Mouse (Mus musculus) monocyte, adult 5-6 weeks (primary cell): ENCODE measurements around the gene Pdzd2. TPM values are rescaled to one million over a fixed set of nuclear protein-coding genes. Genes with fewer than 3 reads are reported as not detected.

Source experiments
- ATAC-seq: fragments of 153-309, 156-312 bp; replicated peaks from 2 replicates; pipeline ENCODE4 v1.8.0; 2017; ENCODE audit warnings: mild to moderate bottlenecking; ENCODE audit not compliant: low TSS enrichment, insufficient number of reproducible peaks, severe bottlenecking, poor library complexity, low FRiP score
- total RNA-seq: library from RNA; stranded (forward); fragments of 200-1000, 200-491, 200-594 nt; gene quantifications from 3 replicates; pipeline ENCODE4 v1.2.3, GENCODE M21; 2017

Pdzd2 gene
- total RNA-seq, 1 experiment from 2014 or later = 5.9 TPM

DNA sequence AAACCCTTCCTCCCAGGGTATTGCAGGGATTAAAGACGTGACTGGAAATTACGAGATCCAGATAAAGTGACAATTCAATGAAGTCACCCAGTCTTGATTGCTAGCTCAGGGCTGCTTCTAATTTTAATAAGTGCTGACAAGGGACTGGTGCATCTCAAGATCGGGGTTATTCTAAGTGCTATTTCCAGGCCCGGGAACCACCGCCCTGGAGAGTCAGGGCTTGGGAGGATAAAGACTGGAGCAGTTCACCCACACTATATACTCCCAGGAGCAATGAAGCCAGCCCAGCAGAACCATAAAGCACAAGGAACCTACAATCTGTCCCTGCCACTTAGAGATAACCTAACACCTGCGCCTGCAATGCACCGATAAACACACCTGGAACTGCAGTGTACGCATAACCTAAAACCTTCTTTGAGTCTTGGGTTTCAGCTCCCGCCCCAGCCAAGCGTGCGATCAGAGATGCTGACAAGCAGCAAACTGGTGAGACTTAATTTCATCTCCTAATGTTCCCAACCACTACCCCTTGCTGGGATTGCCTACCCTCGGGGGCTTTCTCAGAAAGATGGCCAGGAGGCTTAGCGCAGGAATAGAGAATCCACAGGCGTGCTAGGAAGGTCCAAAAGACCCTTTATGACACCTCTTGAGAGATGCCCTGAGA, 101.2 kb downstream of the Pdzd2 start:
- ATAC-seq = no peak

DNA sequence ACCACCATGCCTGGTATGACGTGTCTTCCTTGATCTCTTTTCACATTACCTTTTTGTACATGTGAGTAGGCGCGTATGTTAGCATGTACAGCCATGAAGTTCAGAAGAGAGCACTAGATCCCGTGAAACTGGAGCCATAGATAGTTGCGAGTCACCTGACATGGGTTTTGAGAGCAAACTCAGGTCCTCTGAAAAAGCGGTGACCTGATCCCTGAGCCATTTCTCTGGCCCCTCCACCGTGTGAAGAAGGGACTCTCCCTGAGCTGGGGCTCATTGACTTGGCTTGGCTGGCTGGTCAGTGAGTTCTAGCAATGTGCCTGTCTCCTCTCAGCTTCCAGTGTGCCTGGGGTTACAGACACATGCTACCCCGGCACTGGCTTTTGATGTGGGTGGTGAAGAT, 102.2 kb downstream of the Pdzd2 start:
- no peak for ATAC-seq

DNA sequence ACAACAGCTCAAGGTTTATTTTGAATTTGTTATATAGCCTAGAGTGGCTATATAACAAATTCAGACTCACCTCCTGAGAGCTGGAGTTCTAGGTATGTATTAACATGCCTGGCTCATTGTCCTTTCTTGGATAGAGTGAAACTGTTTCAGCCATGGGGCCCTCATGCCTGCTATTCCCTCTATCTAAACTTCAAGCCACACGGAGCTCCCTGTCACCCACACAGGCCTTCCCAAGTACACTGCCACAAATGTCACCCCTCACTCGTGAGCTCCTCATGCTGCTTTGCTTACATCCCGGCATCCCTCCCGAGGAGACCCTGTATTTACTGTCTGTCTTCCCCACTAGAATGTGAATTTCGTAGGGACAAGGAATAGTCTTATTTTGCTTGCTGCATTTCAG, 103.3 kb downstream of the Pdzd2 start:
- no peak for ATAC-seq

DNA sequence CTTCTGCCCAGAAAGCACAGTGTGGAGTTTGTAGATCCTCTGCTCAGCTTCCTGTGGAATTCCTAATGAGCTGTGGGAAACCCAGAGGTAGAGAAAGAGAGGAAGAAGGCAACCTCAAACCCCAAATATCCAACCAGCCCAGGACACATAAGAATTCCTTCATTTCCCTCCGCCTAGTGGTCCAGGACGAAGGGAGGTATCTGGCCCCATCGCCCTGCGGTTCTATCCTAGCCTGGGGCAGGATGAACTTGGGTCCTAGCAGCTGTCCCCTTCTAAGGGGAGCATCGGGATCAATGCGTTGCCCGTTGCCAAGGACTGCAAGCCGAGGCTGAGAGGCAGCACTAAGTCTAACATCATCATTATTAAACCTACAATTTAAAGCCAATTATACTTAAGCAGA, 104.8 kb downstream of the Pdzd2 start:
- ATAC-seq = no peak

DNA sequence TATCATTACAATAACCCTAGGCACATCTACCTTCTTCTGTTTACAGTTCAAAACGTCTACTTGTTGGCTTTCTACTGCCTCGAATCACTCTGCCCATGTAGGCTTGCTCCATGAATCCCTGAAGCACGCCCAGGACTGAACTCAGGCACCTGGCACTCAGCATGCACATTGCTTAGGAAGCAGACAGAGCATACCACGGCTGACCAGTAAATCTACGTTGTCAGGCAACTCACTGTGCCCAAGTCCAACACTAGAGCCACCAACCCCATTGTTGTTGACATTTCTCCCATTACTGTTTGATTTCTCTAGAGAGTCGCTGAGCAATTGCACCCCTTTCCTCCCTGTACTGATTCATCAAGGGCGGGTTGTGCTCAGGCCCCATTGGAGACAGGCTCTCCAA, 110.6 kb downstream of the Pdzd2 start:
- ATAC-seq = no peak

DNA sequence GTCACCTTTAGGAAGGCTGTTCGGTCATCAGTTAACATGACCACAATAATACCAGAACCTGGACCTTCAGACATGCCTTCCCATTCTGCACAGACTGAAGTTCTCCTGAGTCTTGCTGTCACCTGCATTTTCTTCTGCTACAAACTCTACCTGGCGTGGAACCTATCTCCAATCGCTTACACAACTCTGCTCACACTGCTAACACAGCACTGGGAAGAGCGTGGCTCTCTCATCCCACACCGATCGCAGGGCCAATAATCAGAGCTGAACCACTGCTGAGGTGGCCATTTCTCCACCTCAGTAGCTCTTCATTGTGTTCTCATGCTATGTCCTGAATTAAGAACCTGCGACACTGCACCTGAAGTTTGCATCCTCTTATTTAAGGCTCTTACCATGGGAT, 111.3 kb downstream of the Pdzd2 start:
- ATAC-seq = no peak

DNA sequence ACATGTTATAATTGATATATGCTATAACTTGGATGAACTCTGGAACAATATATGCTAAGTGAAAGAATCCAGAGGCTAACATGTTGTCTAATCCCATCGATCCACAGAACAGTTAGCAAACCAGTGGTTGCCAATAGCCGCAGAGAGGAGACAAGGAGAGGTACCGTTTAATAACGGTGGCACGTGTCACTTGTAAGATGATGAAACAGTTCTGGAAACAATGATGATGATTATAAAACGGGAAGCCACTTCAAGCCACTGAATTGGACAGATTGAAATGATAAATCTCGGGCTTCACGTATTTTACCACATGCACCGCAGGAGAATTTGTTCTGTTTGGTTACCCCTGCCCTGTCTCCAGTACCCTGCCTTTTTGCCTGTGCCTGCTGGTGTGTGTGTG, 112.8 kb downstream of the Pdzd2 start:
- no peak for ATAC-seq

DNA sequence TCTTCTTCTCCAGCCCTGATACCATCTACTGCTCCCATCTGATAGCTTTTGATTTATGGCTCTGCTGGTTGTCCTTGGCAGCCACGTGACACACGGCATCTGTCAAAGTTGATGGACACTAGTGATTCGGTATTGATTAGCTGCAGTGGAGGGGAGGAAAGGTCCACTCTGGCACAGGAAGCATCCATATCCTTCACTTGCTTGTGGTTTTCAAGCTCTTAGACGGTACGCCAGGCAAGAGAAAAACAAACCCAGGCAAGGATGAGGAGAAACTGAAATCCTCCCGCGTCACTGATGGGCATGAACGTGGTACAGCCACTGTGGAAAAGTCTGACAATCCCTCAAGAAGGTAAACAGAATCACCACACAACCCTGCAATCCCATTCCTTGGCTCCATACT, 113.6 kb downstream of the Pdzd2 start:
- ATAC-seq = no peak

DNA sequence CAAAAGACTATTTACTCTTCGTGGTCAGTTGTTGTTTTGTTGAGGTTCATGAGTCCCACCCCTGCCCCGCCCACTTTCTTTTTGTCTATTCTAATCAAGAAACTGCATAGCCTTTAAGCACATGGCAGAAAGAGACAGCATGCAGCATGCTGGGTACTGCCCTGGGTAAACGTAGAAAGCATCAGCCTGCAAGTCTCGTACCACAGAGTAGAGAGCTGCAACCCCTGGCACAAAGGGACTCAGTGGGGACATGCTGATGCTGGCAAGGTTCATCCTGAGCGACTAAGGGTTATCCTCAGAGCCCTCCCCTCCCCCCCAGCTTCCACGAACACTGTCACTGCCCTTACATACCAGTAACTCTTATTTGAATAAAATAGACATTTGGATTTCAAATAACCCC, 114.2 kb downstream of the Pdzd2 start:
- ATAC-seq = no peak

DNA sequence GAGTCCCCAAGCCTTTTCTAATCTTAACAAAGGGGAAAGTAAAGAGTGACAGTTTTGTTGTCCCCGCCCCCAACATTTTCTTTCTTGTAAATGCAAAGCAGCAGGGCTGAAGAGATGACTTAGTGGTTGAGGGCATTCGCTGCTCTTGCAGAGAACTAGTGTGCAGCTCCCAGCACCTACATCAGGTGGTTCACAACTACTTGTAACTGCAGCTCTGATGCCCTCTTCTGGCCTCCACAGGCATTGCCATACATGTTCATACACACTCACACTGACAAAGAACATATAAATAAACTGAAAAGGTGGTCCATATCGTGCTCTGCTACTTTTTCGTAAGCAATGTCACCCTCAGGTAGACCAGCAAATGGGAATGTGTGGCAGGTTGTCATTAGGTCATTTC, 116.2 kb downstream of the Pdzd2 start:
- no peak for ATAC-seq

DNA sequence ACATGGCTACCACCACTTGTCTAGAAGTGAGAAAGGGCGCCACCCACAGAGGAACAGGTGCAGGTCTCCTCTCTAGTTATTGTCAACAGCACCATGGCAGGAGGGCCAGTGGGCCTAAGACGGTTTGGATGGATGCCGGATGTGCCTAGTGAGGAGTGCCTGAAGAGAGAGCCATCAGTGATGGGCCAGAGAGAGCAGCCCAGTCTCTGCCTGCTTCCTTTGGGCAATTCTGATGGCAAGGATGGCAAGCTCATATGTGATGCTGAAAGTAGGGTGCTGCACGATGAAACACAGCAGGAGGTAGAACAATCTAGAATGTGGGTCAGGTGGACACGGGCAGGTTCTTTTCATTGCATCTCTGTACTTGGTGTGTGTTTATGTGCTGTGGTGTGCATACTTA, 117.0 kb downstream of the Pdzd2 start:
- no peak for ATAC-seq

DNA sequence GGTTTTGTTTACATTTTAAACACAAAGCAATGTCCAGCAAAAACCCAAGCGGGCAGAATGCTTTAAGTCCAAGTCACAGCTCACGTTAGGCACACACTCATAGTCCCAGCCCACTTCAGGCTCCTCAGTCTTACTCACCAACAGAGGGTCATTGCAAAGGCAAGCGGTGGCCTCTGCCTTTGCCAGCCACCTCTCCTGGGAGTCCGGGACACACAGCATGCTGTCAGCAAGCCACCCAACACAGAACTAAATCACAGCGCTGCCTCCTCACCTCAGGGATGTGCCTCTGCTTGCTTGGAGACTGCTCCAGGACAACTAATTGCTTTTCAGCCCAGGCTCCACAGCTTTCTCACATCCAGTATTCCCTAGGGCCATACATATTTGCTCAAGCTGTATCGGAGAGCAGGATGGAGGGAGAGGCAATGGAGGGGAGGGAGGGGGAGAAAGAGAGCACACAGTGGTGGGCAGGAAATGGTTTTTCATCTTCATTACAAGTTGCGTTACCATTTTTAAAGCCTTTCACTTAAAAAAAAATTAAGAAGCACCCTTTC, 117.6 kb downstream of the Pdzd2 start:
- no peak for ATAC-seq

DNA sequence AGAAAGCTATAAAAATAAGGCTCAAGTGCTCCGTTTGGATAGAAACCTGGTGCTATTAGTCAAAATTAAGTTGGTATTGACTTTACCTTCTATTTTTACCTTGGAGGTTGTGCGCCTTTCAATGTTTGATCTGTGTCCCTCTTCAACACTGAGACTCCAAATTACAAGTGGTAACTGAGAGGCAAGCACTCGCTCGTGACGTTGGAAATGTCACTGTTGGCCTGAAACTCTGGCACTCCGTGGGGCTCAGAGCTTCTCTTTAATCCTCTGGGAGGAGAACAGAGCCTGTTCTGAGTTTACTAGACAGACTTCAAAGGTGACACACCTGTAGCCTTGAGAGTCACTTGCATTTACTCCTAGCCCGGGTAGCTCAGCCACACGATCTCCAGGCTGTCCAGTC, 120.5 kb downstream of the Pdzd2 start:
- no peak for ATAC-seq

DNA sequence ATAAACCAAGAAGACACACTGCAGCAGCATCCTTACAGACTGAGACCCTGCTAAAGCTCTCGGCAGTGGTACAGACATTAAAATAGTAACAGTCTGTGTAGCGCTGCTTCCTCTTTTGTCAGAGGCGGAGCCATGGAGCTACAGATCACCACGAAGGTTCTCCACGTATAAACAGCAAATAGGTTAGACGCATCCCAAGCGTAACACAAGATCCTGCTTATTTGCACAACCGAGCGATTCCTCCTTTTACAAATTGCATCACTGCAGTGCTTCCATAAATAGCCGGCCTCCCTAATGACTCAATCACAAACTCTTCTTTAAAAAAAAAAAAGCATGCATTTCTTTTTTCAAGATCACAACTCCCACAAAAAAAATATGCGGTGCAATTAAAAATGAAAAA, 122.1 kb downstream of the Pdzd2 start:
- 0 out of 2 replicates have a peak, but pooled peaks have one; percentile 28 for ATAC-seq

DNA sequence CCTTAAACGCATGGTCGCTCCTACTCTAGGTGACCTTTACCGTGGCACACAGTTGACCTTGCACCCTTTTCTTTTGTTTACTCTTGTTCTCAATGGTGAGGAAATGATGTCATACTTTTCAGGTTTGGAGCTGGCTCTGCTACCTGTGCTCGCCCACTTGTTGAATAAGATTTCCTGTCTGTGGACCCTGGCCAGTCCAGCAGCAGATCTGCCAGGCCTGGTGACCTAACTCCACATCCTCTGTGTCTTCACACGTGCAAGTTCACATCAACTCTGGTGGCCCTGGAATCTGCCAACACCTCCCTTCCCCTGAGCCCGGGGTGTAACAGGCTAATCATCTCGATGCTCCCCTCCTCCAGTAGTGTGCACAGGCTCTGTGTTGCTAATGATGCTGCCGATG, 122.5 kb downstream of the Pdzd2 start:
- peak; percentile 38; the same call in 1 of the 2 replicates for ATAC-seq

DNA sequence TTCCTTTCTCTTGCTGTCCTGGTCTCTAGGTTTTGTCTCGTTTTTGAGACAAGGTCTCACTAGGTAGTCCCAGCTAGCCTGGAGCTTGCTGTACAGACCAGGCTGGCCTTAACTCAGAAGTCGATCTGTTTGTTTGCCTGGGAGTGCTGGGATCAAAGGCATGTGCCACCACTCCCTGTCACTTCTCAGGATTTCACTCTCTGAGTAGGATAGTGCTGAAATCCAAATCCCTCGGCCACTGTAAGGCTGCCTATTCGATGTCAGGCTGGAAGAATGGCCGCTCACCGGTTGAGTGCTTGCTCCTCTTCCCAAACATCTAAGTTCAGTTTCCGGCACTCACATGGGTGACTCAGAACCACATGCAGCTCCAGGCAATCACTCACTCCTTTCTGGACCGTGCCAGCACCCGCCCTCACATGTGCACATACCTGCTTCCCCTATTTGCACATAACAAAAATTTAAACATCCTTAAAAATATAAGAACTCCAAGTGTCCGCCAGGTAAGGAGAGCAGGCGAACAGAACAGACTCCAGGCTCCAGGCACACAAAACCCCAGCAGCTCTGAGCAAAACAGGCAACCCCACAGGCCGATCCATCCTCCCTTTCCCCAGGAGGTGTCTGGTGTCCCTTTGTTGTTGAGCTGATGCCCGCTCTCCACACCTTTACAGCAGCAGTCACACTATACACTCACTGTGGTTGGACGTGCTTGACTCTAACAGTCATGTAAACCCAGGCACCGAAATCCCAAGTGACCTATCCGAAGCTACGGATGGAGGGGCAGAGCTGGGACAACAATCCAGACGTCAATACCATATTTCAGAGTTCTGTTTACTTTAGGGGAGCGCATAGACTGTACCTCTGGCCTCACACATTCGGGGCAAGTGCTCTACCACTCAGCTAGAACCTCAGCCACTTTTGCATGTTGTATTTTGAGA, 124.5 kb downstream of the Pdzd2 start:
- no peak for ATAC-seq

DNA sequence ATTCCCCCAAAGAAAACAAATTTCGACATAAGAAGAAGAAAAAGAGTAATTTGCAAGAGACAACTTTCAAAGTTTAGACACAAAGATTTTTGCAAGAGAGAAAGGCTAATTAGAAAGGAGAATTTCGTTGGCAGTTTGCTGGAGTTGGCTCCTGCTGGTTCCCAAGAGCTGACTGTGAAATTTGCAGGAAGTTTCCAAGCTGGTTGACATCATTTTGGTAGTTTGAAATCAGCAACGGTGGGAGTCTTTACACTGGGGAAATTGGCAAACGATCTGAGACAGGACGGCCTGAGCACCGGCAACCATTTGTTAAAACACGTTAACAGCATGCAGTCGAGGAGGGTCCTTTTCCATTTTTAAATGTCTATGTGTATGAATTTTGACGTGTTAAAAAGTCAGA, 125.7 kb downstream of the Pdzd2 start:
- ATAC-seq = no peak

DNA sequence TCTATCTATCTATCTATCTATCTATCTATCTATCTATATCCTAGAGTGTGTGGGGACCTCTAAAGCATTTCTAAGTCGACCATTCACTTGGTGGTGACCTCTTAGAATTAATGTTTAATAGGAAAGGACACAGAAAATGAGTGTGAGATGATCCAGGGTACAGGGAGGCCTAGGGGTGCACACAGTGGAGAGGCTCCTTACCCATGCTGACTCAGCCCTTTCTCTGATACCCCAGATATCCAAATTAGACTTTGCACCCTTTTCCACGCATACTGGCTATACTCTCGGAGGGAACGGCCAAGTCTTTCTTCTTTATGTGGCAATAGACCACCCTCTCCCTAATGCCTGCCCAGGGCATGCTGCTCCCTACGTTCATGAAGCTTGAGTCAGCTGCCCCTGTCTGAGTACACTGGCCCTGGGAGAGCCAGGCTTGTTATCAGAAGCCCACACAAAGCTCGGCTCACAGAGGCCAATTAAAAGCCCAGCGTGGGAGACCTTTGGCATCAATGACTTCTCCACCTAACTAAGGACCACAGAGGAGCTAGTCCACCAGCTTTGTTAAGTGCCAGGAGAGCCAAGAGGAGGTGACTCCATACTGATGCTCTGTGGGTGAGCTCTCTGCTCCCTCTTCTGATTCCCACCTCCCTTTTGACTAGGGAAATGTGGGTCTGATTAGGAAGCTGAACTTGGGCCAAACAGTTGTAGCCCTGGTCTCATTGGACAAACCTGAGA, 126.6 kb downstream of the Pdzd2 start:
- no peak for ATAC-seq

DNA sequence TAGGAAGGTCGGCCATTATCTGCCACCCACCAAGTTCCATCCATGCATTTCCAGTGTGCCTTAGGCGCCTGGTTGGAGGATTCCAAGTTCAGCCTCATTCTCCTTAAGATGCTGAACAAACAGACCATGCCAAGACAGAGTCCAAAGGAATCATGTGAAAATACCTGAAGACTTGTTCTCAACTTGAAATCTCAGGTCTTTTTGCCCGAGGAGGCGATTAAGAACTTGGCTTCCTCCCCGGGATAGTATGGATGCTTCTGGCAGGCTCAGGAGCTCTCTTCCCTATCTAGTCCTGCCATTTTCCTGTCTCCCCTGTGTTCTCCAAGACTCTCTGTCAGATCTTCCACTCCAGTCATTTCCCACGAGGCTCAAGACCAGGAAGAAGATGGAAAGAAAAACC, 131.6 kb downstream of the Pdzd2 start:
- ATAC-seq = no peak
